ENCODE assay signal across 20 mouse cellular contexts in genomic region chr2:76571543-76571942, GRCm38 (mm10).
DNase-seq lines count a peak whose midpoint lies in the region; ATAC-seq and TF ChIP-seq lines count a peak whose summit lies in the region.
"Had no signal": no experiment of that assay in that cellular context is flagged by ENCODE, and none has a peak within 500 bp of the region (broad histone marks: within the 10 kb centered on the region; RNA-seq: fewer than 3 reads in every experiment).

No protein-coding gene starts in this region.

- H3K4me3 ChIP-seq in kidney, embryonic 14.5 days (ENCODE audit: low read length): no peak overlapping the region
- no peak overlapping the region for H3K4me3 ChIP-seq in lung, embryonic 16.5 days (ENCODE audit: low read length)
- no peak overlapping the region for H3K4me3 ChIP-seq in C2C12 (ENCODE audit: insufficient read depth, poor library complexity, severe bottlenecking)
- H3K4me3 ChIP-seq in limb, embryonic 14.5 days (replicated peaks; ENCODE audit: low read length): no peak overlapping the region
- H3K4me3 ChIP-seq: heart, embryonic 10.5 days had no signal

- H3K9ac ChIP-seq in kidney, embryonic 14.5 days (ENCODE audit: low read depth, low read length): no peak overlapping the region
- H3K9ac ChIP-seq in lung, embryonic 16.5 days (ENCODE audit: low read length): no peak overlapping the region
- no peak overlapping the region for H3K9ac ChIP-seq in limb, embryonic 14.5 days (ENCODE audit: low read depth, low read length, severe bottlenecking)

- H3K79me2 ChIP-seq in C2C12 (ENCODE audit: control insufficient read depth, insufficient read depth): no peaks in the 10 kb centered on the region

- no peak overlapping the region for H3K27ac ChIP-seq in kidney, embryonic 14.5 days (ENCODE audit: low read depth, low read length)
- no peak overlapping the region for H3K27ac ChIP-seq in lung, embryonic 16.5 days (ENCODE audit: low read length)
- no peak overlapping the region for H3K27ac ChIP-seq in limb, embryonic 14.5 days (replicated peaks; ENCODE audit: low read depth, low read length)
- H3K27ac ChIP-seq: heart, embryonic 10.5 days had no signal

- DNase-seq in kidney, postnatal 36 days: no peak
- DNase-seq in lung, postnatal 10 days: no peak
- no peak for DNase-seq in limb, embryonic 14.5 days (ENCODE audit: low spot score)
- DNase-seq in layer of hippocampus, adult 11-12 months (ENCODE audit: low spot score): no peak
- DNase-seq: adrenal gland, postnatal 10 days; cerebellum, adult 11 months; cerebellum, postnatal 14 days; embryo, embryonic 11 days; gastrocnemius, postnatal 36 days; heart, postnatal 10 days; kidney, adult 18-20 months; lung, postnatal 14 days; thymus, postnatal 25 days had no signal

- H3ac ChIP-seq in C2C12 (ENCODE audit: control insufficient read depth, insufficient read length, low read depth): no peak overlapping the region

- no peak for TF ChIP-seq CTCF in C2C12 (IDR thresholded peaks at IDR 0.05; ENCODE audit: control insufficient read depth, insufficient read depth, insufficient read length)

- no peaks in the 10 kb centered on the region for H3K4me1 ChIP-seq in kidney, embryonic 14.5 days (ENCODE audit: control insufficient read depth, insufficient read depth, low read length)
- peaks cover 6% of the 10 kb centered on the region; the same call in 1 of the 2 replicates for H3K4me1 ChIP-seq in lung, embryonic 16.5 days (replicated peaks; ENCODE audit: control insufficient read depth, insufficient read depth, low read length)
- H3K4me1 ChIP-seq in limb, embryonic 14.5 days (ENCODE audit: control insufficient read depth, insufficient read depth, low read length): 0 out of 2 replicates have a peak, but pooled peaks cover 5% of the 10 kb centered on the region
- H3K4me1 ChIP-seq: heart, embryonic 10.5 days had no signal

- no peaks in the 10 kb centered on the region for H3K27me3 ChIP-seq in kidney, embryonic 14.5 days (ENCODE audit: control insufficient read depth, insufficient read depth, low read length)
- H3K27me3 ChIP-seq in lung, embryonic 16.5 days (ENCODE audit: control insufficient read depth, insufficient read depth, low read depth, low read length): no peaks in the 10 kb centered on the region
- no peaks in the 10 kb centered on the region for H3K27me3 ChIP-seq in C2C12 (ENCODE audit: control insufficient read depth, insufficient read depth, insufficient read length)
- H3K27me3 ChIP-seq in limb, embryonic 14.5 days (ENCODE audit: control insufficient read depth, insufficient read depth, low read length): no peaks in the 10 kb centered on the region

- 0 out of 2 replicates have a peak overlapping the region, but pooled peaks have one; percentile 17 for H3K4me2 ChIP-seq in kidney, embryonic 14.5 days (replicated peaks; ENCODE audit: low read depth, low read length)
- H3K4me2 ChIP-seq in lung, embryonic 16.5 days (ENCODE audit: low read depth, low read length): no peak overlapping the region
- H3K4me2 ChIP-seq in limb, embryonic 14.5 days (replicated peaks; ENCODE audit: low read depth, low read length, severe bottlenecking): 0 out of 2 replicates have a peak overlapping the region, but pooled peaks have one; percentile 15
- H3K4me2 ChIP-seq: liver, embryonic 11.5 days had no signal

- ATAC-seq in kidney, embryonic 14.5 days (ENCODE audit: low FRiP score, low TSS enrichment): no peak
- peak; percentile 61; the same call in 1 of the 2 replicates for ATAC-seq in lung, embryonic 16.5 days (ENCODE audit: low read depth)
- ATAC-seq in limb, embryonic 14.5 days (ENCODE audit: low FRiP score, low read depth): no peak
- ATAC-seq: activated CD4-positive, CD25-positive, alpha-beta regulatory T cell, adult 4 months; CD4-positive, CD25-positive, alpha-beta regulatory T cell, adult 4 months had no signal

- TF ChIP-seq POLR2A in limb, embryonic 14.5 days (IDR thresholded peaks at IDR 0.05; ENCODE audit: borderline replicate concordance, extremely low read depth, insufficient read depth, insufficient read length): no peak

- H3K79me3 ChIP-seq in C2C12 (ENCODE audit: low read depth): no peaks in the 10 kb centered on the region

- H3K9me3 ChIP-seq in kidney, embryonic 14.5 days (ENCODE audit: control insufficient read depth, low read length): no peaks in the 10 kb centered on the region
- no peaks in the 10 kb centered on the region for H3K9me3 ChIP-seq in lung, embryonic 16.5 days (ENCODE audit: control insufficient read depth, low read length)
- no peaks in the 10 kb centered on the region for H3K9me3 ChIP-seq in limb, embryonic 14.5 days (ENCODE audit: control insufficient read depth, low read length)
- H3K9me3 ChIP-seq: heart, embryonic 10.5 days had no signal

- no peaks in the 10 kb centered on the region for H3K36me3 ChIP-seq in kidney, embryonic 14.5 days (ENCODE audit: control insufficient read depth, insufficient read depth, low read length)
- no peaks in the 10 kb centered on the region for H3K36me3 ChIP-seq in lung, embryonic 16.5 days (ENCODE audit: control insufficient read depth, insufficient read depth, low read length)
- H3K36me3 ChIP-seq in C2C12 (ENCODE audit: control insufficient read depth, insufficient read depth): no peaks in the 10 kb centered on the region
- no peaks in the 10 kb centered on the region for H3K36me3 ChIP-seq in limb, embryonic 14.5 days (ENCODE audit: control insufficient read depth, insufficient read depth, low read length)
- H3K36me3 ChIP-seq: heart, embryonic 10.5 days had no signal

- 57% methylated on average over 10 of the region's 10 CpGs for WGBS in kidney, embryonic 14.5 days
- 44% methylated on average over 10 of the region's 10 CpGs for WGBS in lung, embryonic 16.5 days
- 54% methylated on average over 10 of the region's 10 CpGs for WGBS in limb, embryonic 14.5 days

TF ChIP-seq in C2C12, 6 proteins besides CTCF, POLR2A, EP300 and RAD21:
- TF ChIP-seq MYOD1 (IDR thresholded peaks at IDR 0.05; ENCODE audit: control insufficient read depth, insufficient read length, low read depth) (no peak), CEBPB (IDR thresholded peaks at IDR 0.05; ENCODE audit: low read depth) (peak; percentile 67)
